Mouse (Mus musculus): Measurements from ENCODE around the gene Wdr24. TPM values are rescaled to one million over a fixed set of nuclear protein-coding genes. Genes with fewer than 3 reads are reported as not detected.

Gene Wdr24
- polyA plus RNA-seq, 1 experiment from 2014 or later = 10.9 TPM

Small RNAs within 50 kb of the gene (microRNA-seq; reads per million reads assigned to microRNA genes)
- gene Mir3082 (not detected), gene Mir6966 (0.93 reads per million)

Other genes starting within 250 kb of the Wdr24 start
- gene Lmf1, start 244.5 kb upstream of the Wdr24 start, polyA plus RNA-seq (2015; fragmentation: Nextera tagmentation; extraction: Ambion mirVana) = 16.8 and 17.1 TPM in 2 replicates
- gene Gng13, start 106.5 kb upstream of the Wdr24 start, polyA plus RNA-seq (2015; fragmentation: Nextera tagmentation; extraction: Ambion mirVana) = 0.63 and 2.2 TPM in 2 replicates
- 6.3 and 7.4 TPM in 2 replicates for gene Chtf18, start 96.2 kb upstream of the Wdr24 start, polyA plus RNA-seq (2015; fragmentation: Nextera tagmentation; extraction: Ambion mirVana)
- gene Rpusd1, start 96.0 kb upstream of the Wdr24 start, polyA plus RNA-seq (2015; fragmentation: Nextera tagmentation; extraction: Ambion mirVana) = 8.7 and 12.9 TPM in 2 replicates
- 0.06 and 0.07 TPM in 2 replicates for gene Mslnl, start 87.6 kb upstream of the Wdr24 start, polyA plus RNA-seq (2015; fragmentation: Nextera tagmentation; extraction: Ambion mirVana)
- gene Msln, start 69.2 kb upstream of the Wdr24 start, polyA plus RNA-seq (2015; fragmentation: Nextera tagmentation; extraction: Ambion mirVana) = 160 and 189 TPM in 2 replicates
- gene Narfl, start 49.9 kb upstream of the Wdr24 start, polyA plus RNA-seq (2015; fragmentation: Nextera tagmentation; extraction: Ambion mirVana) = 19.4 and 20.0 TPM in 2 replicates
- 37.6 and 41.6 TPM in 2 replicates for gene Haghl, start 38.0 kb upstream of the Wdr24 start, polyA plus RNA-seq (2015; fragmentation: Nextera tagmentation; extraction: Ambion mirVana)
- gene Ccdc78, start 37.0 kb upstream of the Wdr24 start, polyA plus RNA-seq (2015; fragmentation: Nextera tagmentation; extraction: Ambion mirVana) = 0.24 and 0.27 TPM in 2 replicates
- 79.0 and 85.2 TPM in 2 replicates for gene Fam173a, start 30.7 kb upstream of the Wdr24 start, polyA plus RNA-seq (2015; fragmentation: Nextera tagmentation; extraction: Ambion mirVana)
- 0.25 TPM in 1 of 2 replicates, not detected in the other for gene AC134908.4, start 28.0 kb upstream of the Wdr24 start, polyA plus RNA-seq (2015; fragmentation: Nextera tagmentation; extraction: Ambion mirVana)
- gene Metrn, start 26.5 kb upstream of the Wdr24 start, polyA plus RNA-seq (2015; fragmentation: Nextera tagmentation; extraction: Ambion mirVana) = 22.7 and 22.9 TPM in 2 replicates
- 1.4 and 1.8 TPM in 2 replicates for gene Fbxl16, start 14.5 kb upstream of the Wdr24 start, polyA plus RNA-seq (2015; fragmentation: Nextera tagmentation; extraction: Ambion mirVana)
- 29.1 and 29.4 TPM in 2 replicates for gene Jmjd8, start 5.2 kb downstream of the Wdr24 start, polyA plus RNA-seq (2015; fragmentation: Nextera tagmentation; extraction: Ambion mirVana)
- 207 and 208 TPM in 2 replicates for gene Stub1, start 9.8 kb downstream of the Wdr24 start, polyA plus RNA-seq (2015; fragmentation: Nextera tagmentation; extraction: Ambion mirVana)
- 5.1 and 6.3 TPM in 2 replicates for gene Rhbdl1, start 13.7 kb downstream of the Wdr24 start, polyA plus RNA-seq (2015; fragmentation: Nextera tagmentation; extraction: Ambion mirVana)
- gene Gm20683, start 18.1 kb downstream of the Wdr24 start, polyA plus RNA-seq (2015; fragmentation: Nextera tagmentation; extraction: Ambion mirVana) = 1.8 and 2.3 TPM in 2 replicates
- gene Rhot2, start 21.2 kb downstream of the Wdr24 start, polyA plus RNA-seq (2015; fragmentation: Nextera tagmentation; extraction: Ambion mirVana) = 9.2 and 11.0 TPM in 2 replicates
- gene Wdr90, start 37.9 kb downstream of the Wdr24 start, polyA plus RNA-seq (2015; fragmentation: Nextera tagmentation; extraction: Ambion mirVana) = 5.9 and 6.2 TPM in 2 replicates
- gene Mcrip2, start 45.1 kb downstream of the Wdr24 start, polyA plus RNA-seq (2015; fragmentation: Nextera tagmentation; extraction: Ambion mirVana) = 13.1 and 18.2 TPM in 2 replicates
- 36.1 and 44.4 TPM in 2 replicates for gene Mettl26, start 51.4 kb downstream of the Wdr24 start, polyA plus RNA-seq (2015; fragmentation: Nextera tagmentation; extraction: Ambion mirVana)
- 0.12 and 0.22 TPM in 2 replicates for gene Wfikkn1, start 57.2 kb downstream of the Wdr24 start, polyA plus RNA-seq (2015; fragmentation: Nextera tagmentation; extraction: Ambion mirVana)
- 16.7 and 18.7 TPM in 2 replicates for gene Rab40c, start 96.1 kb downstream of the Wdr24 start, polyA plus RNA-seq (2015; fragmentation: Nextera tagmentation; extraction: Ambion mirVana)
- 27.5 and 29.1 TPM in 2 replicates for gene Pigq, start 121.3 kb downstream of the Wdr24 start, polyA plus RNA-seq (2015; fragmentation: Nextera tagmentation; extraction: Ambion mirVana)
- not detected in 2 replicates for gene Nhlrc4, start 121.3 kb downstream of the Wdr24 start, polyA plus RNA-seq (2015; fragmentation: Nextera tagmentation; extraction: Ambion mirVana)
- gene A930017K11Rik, start 128.9 kb downstream of the Wdr24 start, polyA plus RNA-seq (2015; fragmentation: Nextera tagmentation; extraction: Ambion mirVana) = 0.07 TPM in 1 of 2 replicates, not detected in the other
- 13.4 and 16.2 TPM in 2 replicates for gene Capn15, start 162.2 kb downstream of the Wdr24 start, polyA plus RNA-seq (2015; fragmentation: Nextera tagmentation; extraction: Ambion mirVana)
- 7.8 and 8.2 TPM in 2 replicates for gene Rab11fip3, start 245.9 kb downstream of the Wdr24 start, polyA plus RNA-seq (2015; fragmentation: Nextera tagmentation; extraction: Ambion mirVana)

Measured in urinary bladder, postnatal 0 days (tissue).